Mouse (Mus musculus) urinary bladder, postnatal 25 days (tissue): ENCODE measurements around the gene Zdhhc16.
A peak's percentile ranks its signal among the peaks of the same experiment; 100 is the strongest.

Experiments used
- DNase-seq: peaks from one replicate; pipeline ENCODE4 v3.0.0; 2022; ENCODE audit warnings: low spot score

Gene Zdhhc16

GRCm38 (mm10) chr19:41933179-41934086 is at the start of gene Zdhhc16, which contains the start of gene Exosc1:
Gene Zdhhc16 (plus strand): TSS chr19:41933480.
Gene Exosc1 (minus strand): TSS chr19:41933423.
- DNase-seq = peak; percentile 96

DNA sequence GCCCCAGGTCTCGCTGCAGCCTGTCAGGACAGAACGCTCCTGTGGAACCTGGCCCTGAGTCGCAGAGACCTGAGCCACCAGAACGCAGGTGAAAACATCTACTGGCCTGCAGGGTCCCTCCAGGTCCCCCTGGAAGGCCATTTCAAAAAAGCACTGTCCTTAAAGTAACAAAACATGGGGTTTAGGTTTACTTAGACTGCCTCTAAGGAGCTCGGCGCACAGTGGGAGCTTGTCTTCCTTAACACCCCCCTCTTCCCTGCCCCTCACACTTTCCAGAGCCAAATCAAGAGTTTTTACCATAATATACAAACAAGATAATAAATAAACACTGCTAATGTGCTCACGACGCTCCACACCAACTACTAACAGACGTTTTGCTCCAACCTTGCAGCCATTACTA is 49.4 kb upstream of the Zdhhc16 start:
- DNase-seq = no peak

DNA sequence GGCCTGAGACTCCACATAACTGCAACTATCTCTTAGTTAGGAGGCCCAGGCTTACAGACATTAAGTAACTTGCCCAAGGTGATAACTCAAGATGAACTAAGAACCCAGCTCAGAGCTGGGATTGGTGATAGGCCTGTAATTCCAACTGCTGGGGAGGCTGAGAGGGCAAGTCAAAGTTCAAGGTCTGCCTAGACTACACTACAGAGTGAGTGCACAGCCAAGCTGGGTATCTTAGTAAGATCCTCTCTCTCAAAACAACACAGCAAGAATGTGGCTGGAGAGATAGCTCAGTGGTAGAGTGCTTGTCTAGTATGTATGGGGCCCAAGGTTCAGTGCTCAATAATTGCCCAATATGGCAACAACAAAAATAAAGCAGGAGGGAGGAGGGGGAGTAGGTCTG is 45.1 kb upstream of the Zdhhc16 start:
- no peak for DNase-seq

DNA sequence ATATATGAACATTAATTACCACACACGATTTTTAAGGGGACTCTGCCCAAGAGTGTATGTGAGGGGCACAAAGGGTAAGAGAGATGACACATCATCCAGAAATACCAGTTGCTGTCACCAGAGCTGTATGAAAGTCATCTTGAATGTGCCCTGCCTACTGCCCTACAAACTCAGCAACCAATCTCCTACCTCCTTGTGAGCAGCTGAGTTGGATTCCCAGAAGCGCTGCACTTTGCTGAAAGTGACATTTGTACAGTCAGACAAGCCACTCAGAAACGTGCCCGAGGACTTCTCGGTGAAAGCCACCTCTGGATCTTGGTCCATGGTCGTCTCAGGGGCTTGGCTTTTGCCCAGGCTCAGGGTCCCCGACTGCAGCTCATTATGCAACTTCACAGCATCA is 38.3 kb upstream of the Zdhhc16 start:
- no peak for DNase-seq

DNA sequence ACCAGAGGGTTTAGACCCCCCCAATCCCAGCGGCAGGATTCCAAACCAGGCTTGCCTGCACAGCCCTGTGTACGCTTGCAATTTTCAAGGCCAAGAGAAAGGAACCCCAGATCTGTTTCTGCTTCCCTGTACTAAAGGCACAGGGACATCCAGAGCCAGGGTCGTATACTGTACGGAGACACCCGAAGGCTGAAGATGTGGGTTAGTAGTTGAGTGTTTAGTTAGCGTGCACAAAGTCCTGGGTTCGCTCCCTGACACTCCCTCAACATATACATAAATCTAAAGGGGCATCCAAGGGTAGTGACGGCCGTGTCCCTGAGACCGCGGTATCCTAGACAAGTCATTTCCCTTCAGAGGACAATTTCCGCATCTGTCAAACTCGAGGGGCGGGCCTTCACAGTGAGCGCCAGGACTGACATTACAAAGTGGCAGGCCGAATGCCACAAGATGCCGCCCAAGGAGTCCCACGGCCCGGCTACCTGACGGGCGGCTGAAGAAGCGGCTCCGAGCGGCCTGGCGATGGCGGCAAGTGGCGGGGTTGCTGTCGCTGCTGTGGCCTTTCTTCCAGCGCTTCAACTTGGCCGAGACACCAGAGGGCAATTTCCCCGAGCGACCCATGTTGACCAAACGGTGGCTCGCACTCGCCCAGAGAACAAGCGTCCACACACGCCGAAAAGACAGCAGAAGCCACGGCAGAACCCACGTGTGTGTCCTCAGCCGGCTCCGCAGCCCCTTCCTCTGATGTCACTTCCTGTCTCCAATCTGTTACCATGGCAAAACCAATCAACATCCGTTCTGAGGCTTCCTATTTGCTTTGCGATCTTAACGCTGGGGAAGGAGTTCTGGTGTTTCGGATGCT is 37.6 kb upstream of the Zdhhc16 start, which contains the start of gene Rrp12:
Gene Rrp12 (minus strand): TSS at position 714 of the 859 bp plus-strand sequence.
- peak; percentile 63 for DNase-seq

GRCm38 (mm10) chr19:41896319-41896711 is 37.0 kb upstream of the Zdhhc16 start:
- DNase-seq = no peak

GRCm38 (mm10) chr19:41898860-41899259 is 34.4 kb upstream of the Zdhhc16 start:
- DNase-seq = no peak

DNA sequence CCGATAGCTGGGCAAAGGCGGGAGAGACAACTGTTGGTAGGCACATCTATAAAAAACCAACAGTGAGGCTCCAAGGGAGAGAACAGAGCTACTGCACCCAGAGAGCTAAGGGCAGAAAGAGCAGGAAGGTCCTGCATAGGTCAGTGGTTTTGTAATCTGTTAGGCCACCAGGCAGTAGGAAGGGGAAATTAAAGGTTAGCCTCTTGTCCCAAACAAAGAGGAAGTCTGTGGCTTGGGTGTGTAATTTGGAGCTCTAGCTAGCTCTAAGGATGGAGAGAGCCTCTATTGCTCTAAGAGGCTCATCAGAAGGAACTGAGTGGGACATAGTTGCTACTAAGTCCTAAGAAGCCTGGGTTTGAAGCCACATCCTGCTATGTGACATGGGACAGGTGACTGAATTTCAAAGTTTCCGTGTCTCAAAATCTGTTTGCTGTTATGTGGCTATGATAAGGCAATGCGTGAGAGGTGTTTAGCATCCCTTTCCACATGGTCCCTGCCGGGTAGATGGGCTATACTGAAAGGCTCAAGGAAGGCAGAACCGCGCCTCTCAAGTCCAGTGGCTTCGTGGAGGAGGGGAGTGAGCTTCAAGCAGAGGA is 32.7 kb upstream of the Zdhhc16 start:
- no peak for DNase-seq

GRCm38 (mm10) chr19:41901696-41902095 is 31.6 kb upstream of the Zdhhc16 start:
- DNase-seq = no peak

- no peak for DNase-seq
These were observed 30.3 kb upstream of the Zdhhc16 start for GRCm38 (mm10) chr19:41902848-41903593.

GRCm38 (mm10) chr19:41905246-41905645 is 28.0 kb upstream of the Zdhhc16 start:
- DNase-seq = no peak

DNA sequence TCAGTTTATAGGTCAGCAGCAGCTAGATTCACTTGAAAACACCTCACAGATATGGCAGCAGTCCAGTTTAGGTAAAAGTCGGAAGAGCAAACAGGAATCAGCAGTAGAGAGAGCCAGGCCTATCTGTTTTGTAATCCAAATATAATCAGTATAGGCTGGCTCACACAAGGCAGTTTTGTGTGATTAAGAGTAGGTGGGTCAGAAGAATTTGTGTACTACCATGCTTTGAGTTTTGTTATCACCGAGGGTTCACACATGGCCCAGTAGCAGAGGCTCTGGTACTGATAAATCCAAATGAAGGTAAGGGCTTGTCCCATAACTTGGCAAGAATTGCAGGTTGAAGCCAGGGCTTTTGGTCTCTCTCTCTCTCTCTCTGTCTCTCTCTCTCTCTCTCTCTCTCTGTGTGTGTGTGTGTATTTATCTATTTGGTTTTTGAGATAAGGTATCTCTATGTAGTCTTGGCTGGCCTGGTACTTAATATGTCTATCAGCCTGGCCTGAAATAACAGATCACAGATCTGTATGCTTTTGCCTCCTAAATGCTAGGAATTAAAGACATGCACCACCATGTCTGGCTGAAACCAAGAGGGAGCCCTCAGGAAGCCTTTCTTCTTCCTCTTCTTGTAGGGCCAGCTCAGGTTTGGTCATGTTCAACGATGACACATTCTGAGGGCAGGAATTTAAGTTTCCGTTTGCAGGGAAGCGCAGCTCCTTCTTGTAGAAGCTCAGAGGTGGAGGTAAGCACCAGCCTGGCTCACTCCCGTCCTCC is 26.8 kb upstream of the Zdhhc16 start:
- DNase-seq = no peak

DNA sequence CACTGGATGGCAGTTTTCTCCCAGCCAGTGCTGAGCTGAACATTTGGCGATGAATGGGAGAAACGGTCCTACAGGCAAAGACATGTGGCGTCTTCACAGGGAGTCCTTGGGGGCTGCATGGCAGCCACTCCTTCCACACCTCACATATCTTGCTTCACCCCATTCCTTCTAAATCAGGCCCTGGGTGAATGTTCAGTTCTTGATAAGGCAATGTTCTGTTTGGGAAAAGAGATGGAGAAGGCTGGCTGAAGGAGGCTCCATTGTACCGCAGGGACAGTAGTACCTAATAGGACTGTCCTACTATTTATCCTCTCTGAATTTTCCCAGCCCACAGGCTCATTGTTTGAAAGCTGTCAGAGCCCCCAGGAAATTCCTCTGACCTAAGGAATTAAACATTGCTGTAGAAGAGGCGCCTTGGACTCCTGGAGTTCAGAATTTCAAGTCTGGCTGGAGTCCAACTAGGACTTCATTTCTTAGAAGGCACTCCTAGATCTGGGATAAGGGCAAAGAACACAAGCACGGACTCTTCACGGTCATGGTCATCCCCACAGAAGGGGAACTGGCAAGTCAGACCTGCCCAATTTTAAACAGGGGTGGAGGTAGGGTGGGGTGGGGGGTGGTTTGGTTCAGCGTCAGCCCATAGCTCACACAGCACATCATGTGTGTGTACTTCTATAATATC is 26.1 kb upstream of the Zdhhc16 start:
- DNase-seq = no peak

DNA sequence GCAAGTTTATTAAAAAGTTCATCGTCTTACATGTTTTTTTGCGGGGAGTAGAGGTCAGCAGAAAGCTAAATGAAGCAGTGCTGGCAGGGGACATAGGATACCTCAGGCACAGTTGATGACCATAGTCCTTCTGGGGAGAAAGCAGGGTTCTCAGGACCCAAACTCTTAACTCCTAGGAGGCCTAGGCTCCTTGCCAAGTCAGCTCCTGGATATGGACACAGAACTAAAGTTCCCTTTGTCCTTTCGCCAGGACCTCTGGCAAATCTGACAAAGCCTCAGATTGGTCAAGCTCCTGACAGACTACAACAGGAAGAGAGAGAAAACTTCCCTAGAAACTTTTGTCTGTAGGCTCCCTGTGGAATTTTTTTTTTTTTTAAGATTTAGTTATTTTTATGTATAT is 24.5 kb upstream of the Zdhhc16 start:
- DNase-seq = no peak

DNA sequence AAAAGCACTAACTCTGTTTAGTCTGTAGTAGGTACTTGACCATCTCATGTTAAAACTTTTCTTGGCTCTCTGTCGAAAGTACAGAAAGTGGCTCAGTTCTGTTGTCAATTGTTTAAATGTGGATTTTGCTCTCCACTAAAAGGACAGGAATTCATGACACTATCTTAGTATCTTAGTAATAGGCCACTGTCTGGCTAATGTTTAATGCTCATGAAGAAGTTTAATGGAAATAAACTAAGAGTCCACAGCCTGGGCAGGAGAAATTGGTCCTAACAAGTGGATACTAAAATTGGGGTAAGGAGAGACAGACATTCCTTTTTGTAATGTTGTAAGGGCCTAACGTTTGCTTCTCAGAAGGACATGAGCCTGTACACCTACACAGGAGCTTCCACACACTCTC is 22.9 kb upstream of the Zdhhc16 start:
- DNase-seq = no peak

GRCm38 (mm10) chr19:41911178-41912073 is 21.9 kb upstream of the Zdhhc16 start, which contains the start of gene Pgam1:
Gene Pgam1 (plus strand): TSS chr19:41911923.
- peak; percentile 96 for DNase-seq

DNA sequence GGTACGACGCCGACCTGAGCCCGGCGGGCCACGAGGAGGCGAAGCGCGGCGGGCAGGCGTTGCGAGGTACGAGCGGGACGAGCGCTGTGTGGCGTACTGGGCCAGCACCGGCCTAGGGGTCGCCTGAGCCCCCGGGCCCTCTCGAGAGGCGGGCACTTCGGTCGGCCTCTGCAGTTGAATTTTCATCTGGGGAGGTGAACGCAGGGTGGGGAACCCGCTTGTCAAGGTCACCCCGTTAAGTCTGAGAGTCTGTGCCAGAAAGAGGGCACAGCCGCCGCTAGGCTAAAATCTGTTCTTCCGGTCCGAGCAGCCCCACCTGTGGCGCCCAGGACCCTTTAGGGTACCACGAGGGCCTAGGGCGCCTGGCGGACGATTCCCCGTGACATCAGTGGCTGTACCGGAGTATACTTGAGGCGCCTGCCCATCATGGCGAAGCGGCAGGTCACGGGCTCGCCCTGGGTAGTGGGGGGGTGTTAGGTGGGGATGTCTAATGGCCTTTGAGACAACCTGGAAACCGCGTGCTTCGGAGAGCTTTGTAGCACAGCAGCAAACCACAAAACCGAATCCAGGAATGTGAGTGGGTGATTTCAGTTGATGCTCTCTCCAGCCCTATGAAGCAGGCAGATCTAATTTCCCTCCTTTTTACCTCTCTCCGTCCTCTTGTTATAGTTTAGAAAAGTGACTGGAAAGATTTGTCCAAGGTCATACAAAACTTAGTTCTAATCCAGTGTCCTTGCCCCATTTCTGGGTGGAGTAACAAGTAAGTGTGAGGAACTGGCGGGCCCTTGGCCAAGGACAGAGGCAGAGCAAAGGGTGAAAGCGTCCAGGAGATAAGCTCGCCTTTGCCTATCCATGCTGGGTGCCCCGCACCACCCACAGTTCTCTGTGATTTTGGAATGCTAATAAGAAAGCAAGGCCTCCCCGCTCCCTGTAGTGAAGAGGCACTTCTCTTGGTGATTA is 20.9 kb upstream of the Zdhhc16 start:
- peak; percentile 35 for DNase-seq
